Mouse (Mus musculus) left cerebral cortex, adult 2 months (tissue): ENCODE data around the gene Pcgf2. TPM values are rescaled to one million over a fixed set of nuclear protein-coding genes. Genes with fewer than 3 reads are reported as not detected.

Source experiments
- DNase-seq, 2 experiments: peaks; one replicate each; pipeline ENCODE4 v3.0.0; 2021 to 2022; ENCODE audit warnings: low spot score in 2 of 2, mixed read lengths in 1 of 2; ENCODE audit errors: extremely low spot score in 1 of 2
- H3K27ac ChIP-seq: fragments of 200-600 bp; 2 replicates; pipeline ENCODE4 v1.8.1; 2022
- H3K4me3 ChIP-seq: fragments of 200-600 bp; 2 replicates; pipeline ENCODE4 v1.8.1; 2022
- CTCF ChIP-seq: fragments of 200-600 bp; IDR thresholded peaks from 2 replicates; pipeline ENCODE4 v1.8.1; 2022; ENCODE audit warnings: antibody characterized with exemption, mild to moderate bottlenecking, moderate library complexity
- intact Hi-C: fragments of 180-260 bp; cut with DNase I; formaldehyde crosslinking; loops from one replicate; pipeline ENCODE4 v1.15.1; 2025
- total RNA-seq, 2 experiments: library from RNA; stranded (reverse); gene quantifications; 2 replicates each; pipeline ENCODE4 v1.2.3; 2021

Gene Pcgf2
- total RNA-seq, 2 experiments from 2014 or later: 36.2 to 39.6 TPM

DNA sequence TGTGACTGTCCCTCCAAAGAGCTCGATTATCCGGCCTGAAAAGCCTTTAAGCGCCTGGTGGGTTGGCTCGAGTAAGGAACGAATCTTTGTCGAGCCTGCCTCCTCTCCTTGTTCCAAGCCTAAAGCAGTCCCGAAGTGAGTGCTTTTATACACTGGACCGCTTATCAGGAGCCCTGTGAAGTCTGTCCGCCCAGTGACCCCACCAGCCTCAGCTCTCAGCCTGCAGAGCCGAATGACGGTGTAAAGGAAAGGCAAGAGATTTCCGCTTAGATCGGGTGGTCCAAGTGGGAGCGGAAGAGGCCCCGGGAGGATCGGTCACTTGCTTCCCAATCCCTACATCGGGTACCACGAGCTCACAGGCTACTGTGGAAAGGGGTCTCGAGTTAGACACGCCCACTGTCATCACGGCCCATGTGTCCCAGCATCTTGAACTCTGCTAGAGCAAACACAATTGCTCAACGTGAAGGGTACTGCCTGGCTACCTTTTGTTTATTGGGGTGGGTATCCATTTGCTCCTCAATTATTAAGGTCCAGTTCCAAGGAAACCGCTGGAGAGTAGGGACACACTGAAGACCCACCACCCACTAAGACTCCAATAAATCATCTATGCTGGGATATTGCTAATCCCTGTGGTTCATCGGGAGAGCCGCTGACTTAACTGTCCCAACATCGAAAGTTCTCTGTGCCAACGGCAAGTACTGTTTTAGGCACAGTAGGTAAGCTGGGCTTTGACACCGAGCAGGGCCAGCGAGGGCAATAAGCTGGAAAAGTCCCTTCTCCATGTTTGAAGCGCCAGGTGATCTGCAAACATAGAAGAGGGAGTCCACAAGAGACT lies 666 bp upstream of the Pcgf2 start:
- Histone ChIP-seq H3K4me3 (peak overlapping the region; percentile 78), H3K27ac (peak overlapping the region; percentile 98)
- DNase-seq: no peak
- TF ChIP-seq CTCF: no peak
- intact Hi-C loops: loop anchor here (5.0 kb wide), 1 partner anchor 181 kb away; the partner anchor contains the start of gene Fbxo47

DNA sequence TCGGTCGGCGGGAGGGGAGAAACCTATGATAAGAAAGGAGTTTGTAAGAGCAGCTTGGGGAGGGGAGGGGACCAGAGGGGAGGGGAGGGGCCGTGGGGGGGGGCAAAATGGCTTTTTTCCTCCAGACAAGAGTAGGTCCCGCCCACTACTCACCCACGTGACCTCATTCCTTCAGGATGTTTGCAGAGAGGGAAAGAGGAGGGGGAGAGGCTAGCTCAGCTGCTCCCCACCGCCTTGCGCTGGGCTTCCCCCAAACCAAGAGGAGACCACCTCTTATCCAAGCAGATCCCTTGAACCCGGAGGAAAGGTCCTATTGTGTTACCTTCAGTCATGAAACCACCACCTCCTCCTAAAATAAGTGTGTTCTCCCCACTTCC lies 683 bp downstream of the Pcgf2 start:
- no peak for TF ChIP-seq CTCF
- DNase-seq: peak; percentile 71 to 75
- Histone ChIP-seq H3K4me3 (peak overlapping the region; percentile 78), H3K27ac (peak overlapping the region; percentile 98)
- intact Hi-C loops: loop anchor here (5.0 kb wide), 2 partner anchors 37 to 183 kb away; partner anchors contain the start of genes Fbxo47 and Mllt6

DNA sequence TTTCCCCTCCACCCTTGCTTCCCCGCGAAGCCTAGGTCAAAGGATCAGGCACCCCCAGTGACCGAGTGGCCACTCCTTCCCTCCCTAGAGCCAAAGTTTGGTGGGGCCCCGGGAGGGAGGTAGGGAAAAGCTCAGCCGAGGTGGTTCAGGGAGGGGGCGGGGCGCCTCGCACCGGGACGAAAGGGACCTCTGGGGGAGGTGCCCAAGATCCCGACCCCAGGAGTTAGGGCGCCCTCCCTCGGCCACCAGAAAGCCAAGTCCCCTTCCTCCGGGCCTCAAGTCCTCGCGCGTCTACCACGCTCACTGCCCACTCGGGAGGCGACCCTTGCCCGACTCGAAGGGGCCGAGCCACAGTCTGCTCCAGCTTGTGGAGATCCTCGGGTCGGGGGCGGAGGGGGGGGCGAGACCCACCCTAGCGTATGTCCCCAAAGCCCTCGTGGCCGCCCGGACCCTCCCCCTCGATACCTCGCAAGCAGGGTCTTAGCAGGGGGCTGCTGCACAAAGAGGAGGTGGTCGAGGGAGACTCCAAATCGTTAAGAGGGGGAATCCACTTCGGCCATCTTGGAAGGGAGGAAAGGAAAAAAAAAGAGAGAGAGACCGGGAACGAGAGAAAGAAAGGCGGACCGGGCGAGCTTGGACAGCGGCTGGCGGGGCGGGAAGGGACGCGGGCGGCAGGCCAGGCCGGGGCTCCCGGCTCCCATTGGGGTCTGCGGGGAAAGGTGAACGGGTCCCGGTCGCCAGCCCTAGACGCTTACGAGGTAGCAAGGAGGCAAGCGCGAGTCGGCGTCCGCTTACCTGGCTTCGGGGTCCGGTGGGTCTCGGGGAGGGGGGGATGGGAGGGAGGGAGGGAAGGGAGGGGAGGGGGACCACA lies 1.3 kb downstream of the Pcgf2 start:
- Histone ChIP-seq H3K27ac (peak overlapping the region; percentile 85), H3K4me3 (peak overlapping the region; percentile 78)
- intact Hi-C loops: loop anchor here (5.0 kb wide), 1 partner anchor 37 kb away; the partner anchor contains the start of gene Mllt6
- TF ChIP-seq CTCF: peak; percentile 34
- DNase-seq: peak; percentile 52 to 66

DNA sequence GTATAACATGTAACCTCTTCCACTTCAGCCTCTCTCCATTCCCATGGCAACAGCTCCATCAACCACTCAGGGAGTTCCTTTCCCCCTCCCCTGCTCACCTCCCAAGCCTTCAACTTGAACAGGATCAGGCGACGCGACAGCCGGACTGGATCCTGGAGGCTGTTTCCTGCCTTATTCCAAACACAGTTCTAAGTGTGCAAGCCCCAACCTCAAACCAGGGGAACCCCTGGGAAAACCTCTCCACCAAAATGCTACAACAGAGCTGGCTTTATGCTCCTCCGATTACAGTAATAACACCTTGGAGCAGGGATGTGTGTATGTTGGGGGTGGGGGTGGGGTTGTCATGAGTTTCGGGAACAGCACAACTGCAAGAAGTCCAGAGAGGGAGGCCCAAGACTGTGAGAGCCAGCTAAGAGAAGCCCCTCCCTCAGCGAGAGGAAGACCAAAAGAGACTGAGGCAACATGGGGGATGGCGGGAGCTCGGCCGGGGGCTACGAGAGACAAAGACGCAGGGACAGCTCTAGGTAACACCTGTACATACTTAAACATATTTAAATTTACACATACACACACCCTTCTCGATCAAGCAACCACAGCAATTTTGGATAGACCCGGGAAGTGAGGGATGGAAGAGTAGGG lies 2.3 kb downstream of the Pcgf2 start:
- Histone ChIP-seq H3K27ac (peak overlapping the region; percentile 85), H3K4me3 (peak overlapping the region; percentile 78)
- DNase-seq: no peak
- no peak for TF ChIP-seq CTCF
- intact Hi-C loops: loop anchor here (5.0 kb wide), 1 partner anchor 36 kb away; the partner anchor contains the start of gene Mllt6

DNA sequence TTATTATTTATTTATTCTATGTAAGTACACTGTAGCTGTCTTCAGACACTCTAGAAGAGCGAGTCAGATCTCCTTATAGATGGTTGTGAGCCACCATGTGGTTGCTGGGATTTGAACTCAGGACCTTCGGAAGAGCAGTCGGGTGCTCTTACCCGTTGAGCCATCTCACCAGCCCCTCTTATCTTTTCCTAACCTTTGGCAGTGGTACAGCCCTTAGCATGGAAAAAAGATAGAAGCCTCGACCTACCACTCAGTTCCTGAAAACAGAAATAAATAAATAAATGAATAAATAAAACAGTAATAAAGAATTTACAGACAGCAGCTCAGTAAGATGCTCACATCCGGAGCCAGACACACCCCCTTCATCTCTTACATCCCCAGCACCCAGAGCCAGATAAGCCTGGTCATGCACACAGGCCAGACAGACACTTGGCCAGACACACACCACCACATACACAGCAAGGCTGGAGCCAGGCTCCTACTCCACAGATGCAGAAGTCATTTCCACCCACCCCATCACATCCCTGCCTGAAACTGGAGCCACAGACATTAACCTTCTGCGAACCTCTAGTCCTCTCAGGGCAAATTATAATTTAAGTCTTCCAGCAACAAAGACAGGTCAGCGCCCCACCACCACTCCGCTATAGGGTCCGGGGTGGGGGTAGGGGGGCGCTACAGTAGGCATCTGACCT lies 3.0 kb downstream of the Pcgf2 start:
- TF ChIP-seq CTCF: no peak
- intact Hi-C loops: loop anchor here (5.0 kb wide), 1 partner anchor 35 kb away; the partner anchor contains the start of gene Mllt6
- Histone ChIP-seq H3K4me3 (no peak overlapping the region; the same call in 1 of the 2 replicates), H3K27ac (no peak overlapping the region)
- no peak for DNase-seq

DNA sequence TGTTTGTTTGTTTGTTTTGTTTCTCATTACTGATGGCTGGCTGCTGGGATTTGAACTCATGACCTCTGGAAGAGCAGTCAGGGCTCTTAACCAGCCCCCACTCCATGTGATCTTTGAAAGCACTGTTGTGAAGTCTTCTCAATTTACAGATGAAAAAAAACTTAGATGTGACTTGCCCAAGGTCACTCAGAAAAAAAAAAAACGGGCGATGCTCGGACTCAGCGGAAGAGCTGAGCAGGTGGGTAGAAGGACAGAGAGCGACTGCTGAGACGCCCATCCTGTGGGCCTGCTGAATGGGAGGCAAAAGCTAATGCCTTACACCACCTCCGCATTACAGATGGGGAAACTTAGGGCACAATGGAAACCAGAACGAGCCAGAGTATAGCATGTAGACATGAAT lies 3.6 kb downstream of the Pcgf2 start:
- Histone ChIP-seq H3K4me3 (no peak overlapping the region), H3K27ac (no peak overlapping the region)
- intact Hi-C loops: loop anchor here (5.0 kb wide), 1 partner anchor 34 kb away; the partner anchor contains the start of gene Mllt6
- DNase-seq: no peak
- no peak for TF ChIP-seq CTCF

DNA sequence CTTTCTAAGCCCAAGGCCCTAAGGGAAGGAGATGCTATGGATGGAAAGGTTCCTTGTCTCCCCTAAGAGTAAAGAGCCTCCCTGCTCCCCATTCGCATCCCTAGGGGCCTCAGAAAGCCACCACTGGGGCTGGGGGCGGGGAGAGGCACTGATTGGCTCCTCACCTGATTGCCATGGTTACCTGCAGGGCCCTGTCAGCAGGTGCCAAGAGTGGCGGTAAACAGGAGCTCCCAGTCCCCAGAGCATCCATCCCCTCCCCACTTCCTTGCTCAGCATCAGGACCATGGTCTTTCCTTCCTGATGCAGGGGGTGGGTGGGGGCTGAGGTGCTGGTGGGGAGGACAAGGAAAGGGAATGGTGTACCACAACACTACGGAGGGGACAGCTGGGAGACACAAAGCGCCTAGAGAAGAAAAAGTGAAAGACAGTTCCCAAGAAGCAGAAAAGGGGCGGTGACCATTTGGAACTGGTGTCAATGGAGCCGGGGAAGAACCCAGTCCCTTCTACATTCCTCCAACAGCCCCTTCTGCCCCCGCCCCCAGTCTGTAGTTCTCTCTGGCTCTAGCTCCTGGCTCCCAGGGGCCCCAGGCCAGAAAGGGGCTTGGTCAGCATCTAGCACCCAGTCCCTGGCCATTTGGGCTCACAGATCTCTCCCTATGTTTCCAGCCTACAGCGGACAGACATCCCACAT lies 4.4 kb downstream of the Pcgf2 start:
- Histone ChIP-seq H3K4me3 (no peak overlapping the region), H3K27ac (peak overlapping the region; percentile 26; the same call in 1 of the 2 replicates)
- intact Hi-C loops: loop anchor here (5.0 kb wide), 1 partner anchor 34 kb away; the partner anchor contains the start of gene Mllt6
- TF ChIP-seq CTCF: no peak
- DNase-seq: no peak

DNA sequence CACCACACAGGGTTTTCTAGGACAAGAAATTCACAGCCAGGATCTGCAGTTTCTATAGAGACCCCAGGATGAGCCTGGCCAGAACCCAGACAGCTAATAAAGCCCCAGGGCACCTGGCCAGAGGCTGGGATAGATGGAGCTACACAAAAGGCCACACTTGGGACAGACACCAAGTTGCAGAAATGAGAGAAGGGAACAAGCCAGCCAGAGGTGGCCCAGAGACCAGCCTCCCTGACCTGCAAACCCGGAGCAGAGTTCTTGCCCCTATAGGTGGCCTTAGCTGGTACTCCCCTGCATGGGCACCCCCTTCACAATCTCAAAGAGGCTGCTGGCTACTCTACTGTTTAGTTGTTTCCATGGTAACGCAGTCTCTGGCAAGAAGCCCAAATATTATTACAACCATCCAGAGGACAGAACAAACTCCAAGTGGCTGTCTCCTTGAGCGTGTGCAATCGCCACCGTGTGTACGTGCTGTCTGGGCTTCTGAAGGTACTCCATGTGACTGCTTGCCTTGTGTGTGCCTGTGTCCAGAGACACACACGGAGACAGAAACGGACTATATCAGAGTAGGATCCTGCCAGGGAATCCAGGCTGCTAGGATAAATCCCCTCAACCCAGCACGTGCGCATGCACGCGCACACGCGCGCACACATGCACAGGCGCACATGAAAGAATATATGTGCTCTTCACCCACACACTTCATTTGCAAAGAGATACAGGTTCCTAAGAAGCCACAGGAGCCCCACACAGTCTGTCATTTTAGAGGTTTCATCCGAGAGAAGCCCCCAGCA lies 5.2 kb downstream of the Pcgf2 start:
- Histone ChIP-seq H3K4me3 (no peak overlapping the region), H3K27ac (peak overlapping the region; percentile 26; the same call in 1 of the 2 replicates)
- peak in 1 of 2 experiments; percentile 44 for DNase-seq
- intact Hi-C loops: loop anchor here (5.0 kb wide), 2 partner anchors 33 to 208 kb away; partner anchors contain the start of gene Mllt6
- no peak for TF ChIP-seq CTCF

DNA sequence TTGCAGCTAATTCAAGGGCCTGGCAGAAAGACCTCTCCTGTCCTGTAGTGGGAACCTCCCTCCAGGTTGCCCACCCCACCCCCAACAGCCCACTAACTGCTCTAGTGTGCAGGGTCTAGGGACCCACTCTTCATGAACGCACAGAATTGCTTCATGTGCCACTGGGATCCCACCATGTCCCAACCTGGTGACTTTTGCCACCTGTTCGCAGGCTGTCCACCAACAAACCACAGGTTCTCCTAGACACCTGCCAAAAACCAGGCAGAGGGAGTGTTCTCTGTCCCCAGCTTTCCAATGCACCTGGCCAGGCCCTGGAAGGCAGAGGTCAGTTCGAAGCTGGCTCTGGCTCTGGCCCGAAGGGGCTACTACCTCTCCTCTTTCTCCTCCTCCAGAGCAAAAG lies 5.9 kb downstream of the Pcgf2 start:
- no peak for DNase-seq
- TF ChIP-seq CTCF: no peak
- intact Hi-C loops: loop anchor here (5.0 kb wide), 1 partner anchor 207 kb away; no protein-coding TSS in a partner anchor
- Histone ChIP-seq H3K4me3 (no peak overlapping the region), H3K27ac (no peak overlapping the region)
